Comparison of ENCODE assay signal across 8 mouse cellular contexts in genomic region chr4:124701052-124701845, GRCm38 (mm10). TPM values are rescaled to one million over a fixed set of nuclear protein-coding genes. Genes with fewer than 3 reads are reported as not detected.
DNase-seq lines count a peak whose midpoint lies in the region; ATAC-seq and TF ChIP-seq lines count a peak whose summit lies in the region.

No protein-coding gene starts in this region.

- no peak for ATAC-seq in erythroblast, adult 5-6 weeks (replicated peaks; ENCODE audit: low FRiP score, poor library complexity, severe bottlenecking)
- no peak; the same call in 1 of the 2 replicates for ATAC-seq in forebrain, embryonic 15.5 days (replicated peaks)
- ATAC-seq in hindbrain, embryonic 15.5 days (ENCODE audit: low FRiP score, low read depth): peak; percentile 30
- peak; percentile 21 for ATAC-seq in megakaryocyte progenitor cell, adult 5-6 weeks (replicated peaks; ENCODE audit: poor library complexity)
- ATAC-seq in granulocyte monocyte progenitor cell, adult 5-6 weeks (replicated peaks; ENCODE audit: poor library complexity, severe bottlenecking): no peak

- peak; percentile 79 for DNase-seq in MEL (ENCODE audit: low read depth, low spot score)
- DNase-seq in thymus, postnatal 14 days: peak; percentile 59

- peaks cover 10% of the 10 kb centered on the region for H3K79me2 ChIP-seq in MEL (ENCODE audit: control insufficient read depth, insufficient read depth, low read length, poor library complexity)

- no peak for TF ChIP-seq EP300 in MEL (IDR thresholded peaks at IDR 0.05; ENCODE audit: low read depth in 1 of 2, low read length in 2 of 2)

- H3K4me3 ChIP-seq in erythroblast, embryonic 14.5 days (replicated peaks): peak overlapping the region; percentile 69
- H3K4me3 ChIP-seq in MEL (ENCODE audit: control insufficient read depth in 1 of 2, insufficient read depth in 1 of 2, low read depth in 2 of 2, low read length in 2 of 2): peak overlapping the region; percentile 71 to 90
- H3K4me3 ChIP-seq in forebrain, embryonic 15.5 days: peak overlapping the region; percentile 65
- peak overlapping the region; percentile 59 for H3K4me3 ChIP-seq in hindbrain, embryonic 15.5 days

- peak overlapping the region; percentile 77 for H3K9ac ChIP-seq in MEL (ENCODE audit: control insufficient read depth, low read depth, low read length, poor library complexity, severe bottlenecking)
- H3K9ac ChIP-seq in forebrain, embryonic 15.5 days (replicated peaks): peak overlapping the region; percentile 56
- peak overlapping the region; percentile 52 for H3K9ac ChIP-seq in hindbrain, embryonic 15.5 days

- H3K4me1 ChIP-seq in erythroblast, embryonic 14.5 days (ENCODE audit: control insufficient read depth): peaks cover 40% of the 10 kb centered on the region
- peaks cover 11 to 34% of the 10 kb centered on the region in 2 experiments for H3K4me1 ChIP-seq in MEL (ENCODE audit: control insufficient read depth in 1 of 2, insufficient read depth in 2 of 2, low read length in 2 of 2)
- H3K4me1 ChIP-seq in forebrain, embryonic 15.5 days: peaks cover 47% of the 10 kb centered on the region
- H3K4me1 ChIP-seq in hindbrain, embryonic 15.5 days (replicated peaks): peaks cover 39% of the 10 kb centered on the region

- TF ChIP-seq RAD21 in MEL (IDR thresholded peaks at IDR 0.05; ENCODE audit: low read depth, low read length): no peak

- H3K9me3 ChIP-seq in erythroblast, embryonic 14.5 days (ENCODE audit: control insufficient read depth, low read length): no peaks in the 10 kb centered on the region
- no peaks in the 10 kb centered on the region for H3K9me3 ChIP-seq in MEL (replicated peaks; ENCODE audit: insufficient read depth, low read length)
- no peaks in the 10 kb centered on the region for H3K9me3 ChIP-seq in forebrain, embryonic 15.5 days
- H3K9me3 ChIP-seq in hindbrain, embryonic 15.5 days: no peaks in the 10 kb centered on the region

- 0 out of 4 replicates have a peak, but pooled peaks of 1 of the 2 experiments have one; percentile 2 for TF ChIP-seq POLR2A in MEL (IDR thresholded peaks at IDR 0.05; ENCODE audit: control insufficient read depth in 1 of 2, insufficient read depth in 1 of 2, low read depth in 1 of 2, low read length in 2 of 2, poor library complexity in 1 of 2)

- H3K4me2 ChIP-seq in forebrain, embryonic 15.5 days (replicated peaks): peak overlapping the region; percentile 98
- peak overlapping the region; percentile 97 for H3K4me2 ChIP-seq in hindbrain, embryonic 15.5 days

- 4% methylated on average over 22 of the region's 22 CpGs for WGBS in forebrain, embryonic 15.5 days
- WGBS in hindbrain, embryonic 15.5 days: 6% methylated on average over 22 of the region's 22 CpGs

- peaks cover 4% of the 10 kb centered on the region; the same call in 1 of the 2 replicates for H3K36me3 ChIP-seq in erythroblast, embryonic 14.5 days (ENCODE audit: control insufficient read depth)
- peaks cover 0 to 31% of the 10 kb centered on the region in 2 experiments; a peak in 2 of 4 replicates for H3K36me3 ChIP-seq in MEL (ENCODE audit: control insufficient read depth in 1 of 2, insufficient read depth in 2 of 2, low read length in 2 of 2)
- no peaks in the 10 kb centered on the region for H3K36me3 ChIP-seq in forebrain, embryonic 15.5 days
- no peaks in the 10 kb centered on the region for H3K36me3 ChIP-seq in hindbrain, embryonic 15.5 days

- TF ChIP-seq CTCF in MEL (IDR thresholded peaks at IDR 0.05 in 2 of 3, conservative IDR thresholded peaks at IDR 0.05 in 1 of 3; ENCODE audit: control insufficient read depth in 1 of 3, insufficient read depth in 1 of 3, low read depth in 2 of 3, low read length in 3 of 3, poor library complexity in 1 of 3, severe bottlenecking in 1 of 3): no peak

- peak overlapping the region; percentile 31 for H3K27ac ChIP-seq in MEL (ENCODE audit: control insufficient read depth, low read depth, low read length)
- no peak overlapping the region; the same call in 1 of the 2 replicates for H3K27ac ChIP-seq in forebrain, embryonic 15.5 days (replicated peaks)
- H3K27ac ChIP-seq in hindbrain, embryonic 15.5 days (replicated peaks): no peak overlapping the region

- peaks cover 47% of the 10 kb centered on the region for H3K27me3 ChIP-seq in erythroblast, embryonic 14.5 days (ENCODE audit: control insufficient read depth)
- no peaks in the 10 kb centered on the region for H3K27me3 ChIP-seq in MEL (ENCODE audit: control insufficient read depth in 1 of 2, insufficient read depth in 2 of 2, low read length in 2 of 2)
- peaks cover 2% of the 10 kb centered on the region for H3K27me3 ChIP-seq in forebrain, embryonic 15.5 days
- H3K27me3 ChIP-seq in hindbrain, embryonic 15.5 days: peaks cover 22% of the 10 kb centered on the region

RNA-seq across cellular contexts. Expression of gene Fhl3, which starts 0.7 kb away (rescaled TPM):
- 0.05 and 0.09 TPM in 2 replicates for polyA plus RNA-seq in erythroblast, embryonic 14.5 days (2012)
- total RNA-seq in erythroblast, adult 5-6 weeks (2015; ENCODE audit: low replicate concordance): 4.2 and 7.5 TPM in 2 replicates
- 0.77 and 1.3 TPM in 2 replicates for total RNA-seq in erythroblast, adult 5-6 weeks (2017; ENCODE audit: low replicate concordance)
- 5.6 TPM in 2 replicates for total RNA-seq in MEL (2012; rRNA removed)
- 10 to 100 TPM in 1 of 2 experiments, not detected in 1; 13.8 TPM for polyA plus RNA-seq in MEL (2012; ENCODE audit: insufficient read depth in 1 of 2, insufficient read length in 2 of 2, low read depth in 1 of 2, low replicate concordance in 2 of 2, missing spikeins in 1 of 2)
- 1.6 and 2.2 TPM in 2 replicates for polyA plus RNA-seq in forebrain, embryonic 15.5 days (2015; fragmentation: Nextera tagmentation; extraction: Ambion mirVana)
- 1.6 and 2.8 TPM in 2 replicates for polyA plus RNA-seq in hindbrain, embryonic 15.5 days (2015; fragmentation: Nextera tagmentation; extraction: Ambion mirVana)
- total RNA-seq in megakaryocyte progenitor cell, adult 5-6 weeks (2015): 17.1 and 19.3 TPM in 2 replicates
- total RNA-seq in megakaryocyte progenitor cell, adult 5-6 weeks (2017): 4.9 and 5.3 TPM in 2 replicates
- total RNA-seq in granulocyte monocyte progenitor cell, adult 5-6 weeks (2014; fragmentation: Nextera tagmentation): 10.4 and 16.6 TPM in 2 replicates
- 5.0 and 6.1 TPM in 2 replicates for total RNA-seq in granulocyte monocyte progenitor cell, adult 5-6 weeks (2017)

RNA-seq across cellular contexts. Expression of gene Utp11, which starts 7.8 kb away (rescaled TPM):
- polyA plus RNA-seq in erythroblast, embryonic 14.5 days (2012): 0.19 and 0.50 TPM in 2 replicates
- 6.7 and 20.8 TPM in 2 replicates for total RNA-seq in erythroblast, adult 5-6 weeks (2015; ENCODE audit: low replicate concordance)
- 4.5 and 15.1 TPM in 2 replicates for total RNA-seq in erythroblast, adult 5-6 weeks (2017; ENCODE audit: low replicate concordance)
- 65.3 and 68.3 TPM in 2 replicates for total RNA-seq in MEL (2012; rRNA removed)
- polyA plus RNA-seq in MEL (2012; ENCODE audit: insufficient read depth in 1 of 2, insufficient read length in 2 of 2, low read depth in 1 of 2, low replicate concordance in 2 of 2, missing spikeins in 1 of 2): 10 to 100 TPM in 1 of 2 experiments, not detected in 1; 86.9 TPM
- 44.4 and 46.0 TPM in 2 replicates for polyA plus RNA-seq in forebrain, embryonic 15.5 days (2015; fragmentation: Nextera tagmentation; extraction: Ambion mirVana)
- polyA plus RNA-seq in hindbrain, embryonic 15.5 days (2015; fragmentation: Nextera tagmentation; extraction: Ambion mirVana): 39.1 and 39.5 TPM in 2 replicates
- total RNA-seq in megakaryocyte progenitor cell, adult 5-6 weeks (2015): 78.0 and 81.5 TPM in 2 replicates
- total RNA-seq in megakaryocyte progenitor cell, adult 5-6 weeks (2017): 70.8 and 93.1 TPM in 2 replicates
- total RNA-seq in granulocyte monocyte progenitor cell, adult 5-6 weeks (2014; fragmentation: Nextera tagmentation): 57.1 and 62.4 TPM in 2 replicates
- 81.6 and 86.4 TPM in 2 replicates for total RNA-seq in granulocyte monocyte progenitor cell, adult 5-6 weeks (2017)

RNA-seq across cellular contexts. Expression of gene Sf3a3, which starts 13.3 kb away (rescaled TPM):
- 2.5 and 3.6 TPM in 2 replicates for polyA plus RNA-seq in erythroblast, embryonic 14.5 days (2012)
- 14.2 and 24.2 TPM in 2 replicates for total RNA-seq in erythroblast, adult 5-6 weeks (2015; ENCODE audit: low replicate concordance)
- total RNA-seq in erythroblast, adult 5-6 weeks (2017; ENCODE audit: low replicate concordance): 26.2 and 34.7 TPM in 2 replicates
- total RNA-seq in MEL (2012; rRNA removed): 136 and 144 TPM in 2 replicates
- 100 to 1,000 TPM; 127 to 295 TPM for polyA plus RNA-seq in MEL (2012; ENCODE audit: insufficient read depth in 1 of 2, insufficient read length in 2 of 2, low read depth in 1 of 2, low replicate concordance in 2 of 2, missing spikeins in 1 of 2)
- 132 and 133 TPM in 2 replicates for polyA plus RNA-seq in forebrain, embryonic 15.5 days (2015; fragmentation: Nextera tagmentation; extraction: Ambion mirVana)
- 96.2 and 106 TPM in 2 replicates for polyA plus RNA-seq in hindbrain, embryonic 15.5 days (2015; fragmentation: Nextera tagmentation; extraction: Ambion mirVana)
- 98.5 and 113 TPM in 2 replicates for total RNA-seq in megakaryocyte progenitor cell, adult 5-6 weeks (2015)
- 158 and 175 TPM in 2 replicates for total RNA-seq in megakaryocyte progenitor cell, adult 5-6 weeks (2017)
- 90.7 and 105 TPM in 2 replicates for total RNA-seq in granulocyte monocyte progenitor cell, adult 5-6 weeks (2014; fragmentation: Nextera tagmentation)
- total RNA-seq in granulocyte monocyte progenitor cell, adult 5-6 weeks (2017): 167 and 170 TPM in 2 replicates

RNA-seq across cellular contexts. Expression of gene Inpp5b, which starts 40.4 kb away (rescaled TPM):
- 1.5 and 2.5 TPM in 2 replicates for polyA plus RNA-seq in erythroblast, embryonic 14.5 days (2012)
- 27.3 and 37.0 TPM in 2 replicates for total RNA-seq in erythroblast, adult 5-6 weeks (2015; ENCODE audit: low replicate concordance)
- 15.2 and 15.8 TPM in 2 replicates for total RNA-seq in erythroblast, adult 5-6 weeks (2017; ENCODE audit: low replicate concordance)
- 27.7 and 28.6 TPM in 2 replicates for total RNA-seq in MEL (2012; rRNA removed)
- polyA plus RNA-seq in MEL (2012; ENCODE audit: insufficient read depth in 1 of 2, insufficient read length in 2 of 2, low read depth in 1 of 2, low replicate concordance in 2 of 2, missing spikeins in 1 of 2): 10 to 100 TPM in 1 of 2 experiments, not detected in 1; 52.5 TPM
- polyA plus RNA-seq in forebrain, embryonic 15.5 days (2015; fragmentation: Nextera tagmentation; extraction: Ambion mirVana): 22.6 and 25.2 TPM in 2 replicates
- polyA plus RNA-seq in hindbrain, embryonic 15.5 days (2015; fragmentation: Nextera tagmentation; extraction: Ambion mirVana): 22.9 and 26.1 TPM in 2 replicates
- 32.9 and 36.0 TPM in 2 replicates for total RNA-seq in megakaryocyte progenitor cell, adult 5-6 weeks (2015)
- 28.6 and 31.4 TPM in 2 replicates for total RNA-seq in megakaryocyte progenitor cell, adult 5-6 weeks (2017)
- 31.5 and 52.6 TPM in 2 replicates for total RNA-seq in granulocyte monocyte progenitor cell, adult 5-6 weeks (2014; fragmentation: Nextera tagmentation)
- total RNA-seq in granulocyte monocyte progenitor cell, adult 5-6 weeks (2017): 21.1 and 24.6 TPM in 2 replicates

RNA-seq across cellular contexts. Expression of gene Pou3f1, which starts 44.6 kb away (rescaled TPM):
- 0.01 and 0.02 TPM in 2 replicates for polyA plus RNA-seq in erythroblast, embryonic 14.5 days (2012)
- not detected in 2 replicates for total RNA-seq in erythroblast, adult 5-6 weeks (2015; ENCODE audit: low replicate concordance)
- not detected in 2 replicates for total RNA-seq in erythroblast, adult 5-6 weeks (2017; ENCODE audit: low replicate concordance)
- not detected in 2 replicates for total RNA-seq in MEL (2012; rRNA removed)
- polyA plus RNA-seq in MEL (2012; ENCODE audit: insufficient read depth in 1 of 2, insufficient read length in 2 of 2, low read depth in 1 of 2, low replicate concordance in 2 of 2, missing spikeins in 1 of 2): not detected
- polyA plus RNA-seq in forebrain, embryonic 15.5 days (2015; fragmentation: Nextera tagmentation; extraction: Ambion mirVana): 21.5 and 21.8 TPM in 2 replicates
- polyA plus RNA-seq in hindbrain, embryonic 15.5 days (2015; fragmentation: Nextera tagmentation; extraction: Ambion mirVana): 7.9 and 13.4 TPM in 2 replicates
- 0.05 TPM in 1 of 2 replicates, not detected in the other for total RNA-seq in megakaryocyte progenitor cell, adult 5-6 weeks (2015)
- not detected in 2 replicates for total RNA-seq in megakaryocyte progenitor cell, adult 5-6 weeks (2017)
- total RNA-seq in granulocyte monocyte progenitor cell, adult 5-6 weeks (2014; fragmentation: Nextera tagmentation): not detected in 2 replicates
- not detected in 2 replicates for total RNA-seq in granulocyte monocyte progenitor cell, adult 5-6 weeks (2017)

Comparison
In these comparisons a context has a peak if more than half of its experiments do, and no peak if none do; other contexts are left out.
1. ATAC-seq: peak in hindbrain, embryonic 15.5 days (single experiment) and megakaryocyte progenitor cell, adult 5-6 weeks (single experiment); none in erythroblast, adult 5-6 weeks (single experiment), forebrain, embryonic 15.5 days (single experiment) and granulocyte monocyte progenitor cell, adult 5-6 weeks (single experiment).
2. Peak in every context shown above with its lines, with median percentiles within 50 percentile points of each other: H3K4me3 ChIP-seq and H3K9ac ChIP-seq.